Mouse (Mus musculus): ENCODE measurements at regions not wholly inside any gene's neighbourhood (a gene's known extent, or its start where the extent isn't known, plus 50 kb on each side); places are given as distances from the start of the nearest gene placed in this dataset.
A peak's percentile ranks its signal among the peaks of the same experiment; 100 is the strongest.

GRCm38 (mm10) chr10:70819951-70820350 lies 164.2 kb upstream of the Phyhipl start:
- intact Hi-C loops (cut with DNase I), result loop anchor here (10.0 kb wide), 1 partner anchor 395 kb away; no protein-coding TSS in a partner anchor

GRCm38 (mm10) chr10:70814354-70815131 lies 158.8 kb upstream of the Phyhipl start:
- intact Hi-C loops (cut with DNase I), result loop anchor here (5.0 to 10.0 kb wide), 4 partner anchors 217 to 492 kb away; no protein-coding TSS in a partner anchor

More at GRCm38 (mm10) chr10:70819951-70820350, 164.2 kb upstream of the Phyhipl start:
- DNase-seq, result no peak

GRCm38 (mm10) chr10:70809411-70809810 lies 153.6 kb upstream of the Phyhipl start:
- intact Hi-C loops (cut with DNase I), result no loop called here
- no peak for DNase-seq

More at GRCm38 (mm10) chr10:70814354-70815131, 158.8 kb upstream of the Phyhipl start:
- DNase-seq, result peak; percentile 27

GRCm38 (mm10) chr10:70806786-70807385 lies 151.1 kb upstream of the Phyhipl start:
- intact Hi-C loops (cut with DNase I), result no loop called here
- DNase-seq, result peak; percentile 33

- peak; percentile 34 for DNase-seq
- intact Hi-C loops (cut with DNase I), result no loop called here
These were observed 145.1 kb upstream of the Phyhipl start for GRCm38 (mm10) chr10:70800736-70801306.

- DNase-seq, result no peak
- intact Hi-C loops (cut with DNase I), result no loop called here
These were observed 144.1 kb upstream of the Phyhipl start for GRCm38 (mm10) chr10:70799906-70800305.

DNA sequence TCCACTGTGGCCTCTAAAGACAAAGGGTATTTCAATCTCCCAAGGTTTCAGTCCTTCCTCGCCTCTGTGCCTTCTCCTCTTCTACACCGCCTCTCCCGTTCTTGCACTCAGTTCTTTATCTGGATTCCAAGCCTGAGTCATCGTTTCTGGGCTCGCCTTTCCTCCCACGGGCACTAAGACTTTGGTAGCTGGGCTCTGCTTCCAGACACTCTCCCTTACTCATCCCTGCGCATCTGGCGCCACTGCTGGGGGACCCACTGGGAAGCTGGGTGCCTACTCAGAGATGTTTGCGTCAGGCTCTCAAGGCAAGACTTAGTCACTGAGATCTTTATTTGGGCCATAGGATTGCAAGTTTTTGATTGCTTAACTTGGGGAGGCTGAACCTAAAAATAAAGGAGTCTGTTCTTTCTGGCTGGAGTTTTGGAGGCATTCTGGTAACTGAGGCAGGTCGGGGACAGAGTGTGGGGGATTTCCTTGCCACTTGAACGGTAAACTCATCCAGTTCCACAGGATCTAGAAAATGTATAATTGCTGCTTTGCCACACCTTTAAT lies 143.5 kb upstream of the Phyhipl start:
- DNase-seq, result no peak
- intact Hi-C loops (cut with DNase I), result no loop called here

DNA sequence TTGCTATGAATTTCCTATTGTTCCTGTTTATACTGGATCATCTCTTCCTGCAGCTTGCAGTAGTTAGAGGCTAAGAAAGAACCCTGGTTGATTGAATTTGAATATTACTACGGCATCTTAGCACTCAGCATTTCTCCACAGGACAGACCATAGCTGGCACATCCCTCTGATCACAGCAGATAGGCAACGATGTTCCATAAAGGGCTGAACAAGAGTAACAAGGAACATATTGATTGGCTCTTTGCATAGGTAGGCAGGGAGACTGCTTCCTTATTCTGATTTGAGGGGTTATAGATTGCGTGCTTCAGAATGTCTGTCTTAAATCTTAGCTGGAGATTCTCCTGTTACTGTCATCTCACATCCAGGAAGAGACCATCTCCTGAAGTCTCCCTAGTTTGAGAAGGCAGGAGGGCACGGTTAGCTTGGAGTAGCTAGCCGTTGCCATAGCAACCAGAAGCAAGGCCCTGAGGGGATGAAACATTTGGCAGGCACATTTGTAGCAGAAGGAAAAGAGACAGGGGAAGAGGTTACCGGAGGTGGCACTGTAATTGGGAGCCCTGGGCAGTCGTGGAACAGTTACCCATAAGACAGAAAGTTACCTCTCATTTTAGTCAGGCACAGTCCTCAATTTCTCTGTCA lies 133.2 kb upstream of the Phyhipl start:
- intact Hi-C loops (cut with DNase I), result no loop called here

GRCm38 (mm10) chr10:70781036-70781435 lies 125.3 kb upstream of the Phyhipl start:
- intact Hi-C loops (cut with DNase I), result no loop called here
- DNase-seq, result no peak

More for the DNA sequence above, 133.2 kb upstream of the Phyhipl start:
- peak; percentile 79 for DNase-seq

DNA sequence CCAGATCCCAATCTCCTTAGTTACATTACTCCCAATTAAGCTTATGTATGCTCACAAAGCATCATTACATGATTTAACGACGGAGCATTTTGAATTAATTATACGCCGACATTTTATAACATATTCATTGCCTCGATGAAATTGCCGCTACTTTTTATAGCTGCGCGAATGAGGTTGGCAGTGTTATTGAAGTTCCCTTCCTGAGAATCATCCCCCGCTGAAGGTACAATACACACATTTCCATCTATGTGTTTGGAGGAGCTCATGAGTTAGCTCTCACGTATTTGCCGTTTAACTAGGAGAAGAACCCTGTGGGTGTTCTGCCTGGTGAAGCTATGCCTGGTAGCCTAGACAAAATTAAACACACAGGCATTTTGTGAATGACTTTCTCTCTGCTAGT lies 122.8 kb upstream of the Phyhipl start:
- intact Hi-C loops (cut with DNase I), result no loop called here
- DNase-seq, result no peak

GRCm38 (mm10) chr10:70774571-70774970 lies 118.8 kb upstream of the Phyhipl start:
- intact Hi-C loops (cut with DNase I), result no loop called here

DNA sequence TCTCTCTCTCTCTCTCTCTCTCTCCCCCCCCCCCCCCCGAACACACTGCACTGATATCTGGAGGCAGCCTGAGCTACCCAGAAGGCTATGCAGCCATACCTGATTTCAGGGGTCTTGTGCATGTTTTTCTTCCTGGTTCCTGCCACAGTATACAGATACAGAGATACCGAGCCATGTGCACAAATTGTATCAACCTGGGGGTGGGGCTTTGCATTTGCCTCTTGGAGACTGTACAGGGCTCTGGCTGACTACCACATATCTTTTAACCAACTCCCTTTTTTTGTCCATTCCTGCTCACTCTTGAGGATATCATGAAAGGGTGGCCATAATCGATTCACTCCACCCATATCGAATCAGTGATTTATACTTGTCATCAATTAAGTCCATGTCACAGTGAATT lies 118.4 kb upstream of the Phyhipl start:
- intact Hi-C loops (cut with DNase I), result no loop called here

More at GRCm38 (mm10) chr10:70774571-70774970, 118.8 kb upstream of the Phyhipl start:
- DNase-seq, result no peak

DNA sequence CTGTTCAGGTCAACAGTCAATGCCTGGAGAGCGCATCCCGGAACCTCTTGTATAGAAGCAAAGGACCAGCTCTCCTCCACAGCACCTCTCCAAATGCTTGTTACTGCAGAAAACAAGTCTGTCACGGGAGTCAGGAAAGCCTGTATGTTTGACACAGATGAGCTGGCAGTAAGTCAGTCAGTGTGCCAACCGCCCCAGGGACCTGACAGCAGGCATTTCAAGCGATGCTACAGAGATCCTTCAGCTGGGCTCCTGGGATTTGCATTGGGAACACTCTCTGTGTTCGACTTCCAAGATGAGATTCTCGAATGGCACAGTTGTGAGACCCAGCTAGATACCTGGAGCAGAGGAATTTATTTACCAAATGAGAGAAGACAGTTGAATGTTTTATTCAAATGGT lies 111.7 kb upstream of the Phyhipl start:
- intact Hi-C loops (cut with DNase I), result no loop called here
- peak; percentile 30 for DNase-seq

More for the DNA sequence above, 118.4 kb upstream of the Phyhipl start:
- DNase-seq, result no peak

- intact Hi-C loops (cut with DNase I), result no loop called here
- no peak for DNase-seq
These were observed 111.1 kb upstream of the Phyhipl start for GRCm38 (mm10) chr10:70766869-70767268.

- DNase-seq, result no peak
- intact Hi-C loops (cut with DNase I), result no loop called here
These were observed 110.7 kb upstream of the Phyhipl start for GRCm38 (mm10) chr10:70766450-70766849.

DNA sequence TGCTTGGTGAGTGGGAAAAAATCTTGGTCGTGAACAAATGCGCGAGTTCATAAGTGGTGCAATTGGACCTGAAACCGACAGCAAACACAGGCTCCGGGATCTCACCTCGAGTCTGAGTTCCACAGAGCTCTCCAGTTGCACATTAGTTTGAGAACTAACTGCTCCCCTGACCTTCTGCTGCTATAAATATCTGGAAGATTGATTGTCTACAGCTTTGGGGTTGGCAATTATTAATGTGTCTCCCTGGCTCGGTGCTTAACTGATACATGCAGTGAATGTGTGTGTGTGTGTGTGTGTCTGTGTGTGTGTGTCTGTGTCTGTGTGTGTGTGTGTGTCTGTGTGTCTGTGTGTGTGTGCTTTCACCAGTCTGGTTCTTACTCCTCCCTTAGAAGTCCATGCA lies 107.4 kb upstream of the Phyhipl start:
- DNase-seq, result no peak
- intact Hi-C loops (cut with DNase I), result no loop called here

DNA sequence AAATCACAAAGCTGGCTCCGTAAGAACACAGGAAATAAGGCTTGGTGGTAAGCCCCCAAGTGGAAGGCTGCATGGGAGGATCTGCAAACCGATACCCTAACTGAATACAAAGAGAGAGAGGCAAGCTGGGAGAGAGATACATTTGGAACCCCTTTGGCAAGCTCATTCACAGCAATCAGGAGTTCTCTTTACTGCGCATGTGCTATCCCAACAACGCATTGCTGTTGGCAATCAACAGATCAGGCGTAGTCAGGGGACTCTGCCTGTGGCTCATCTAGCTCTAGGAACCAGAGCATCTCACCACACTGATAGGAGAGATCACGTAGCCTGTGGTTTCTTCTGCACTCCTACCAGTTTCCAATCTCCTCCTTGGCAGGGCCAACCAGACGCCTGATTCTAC lies 103.9 kb upstream of the Phyhipl start:
- intact Hi-C loops (cut with DNase I), result no loop called here
- no peak for DNase-seq

GRCm38 (mm10) chr10:70751771-70752170 lies 96.0 kb upstream of the Phyhipl start:
- no peak for DNase-seq
- intact Hi-C loops (cut with DNase I), result no loop called here

DNA sequence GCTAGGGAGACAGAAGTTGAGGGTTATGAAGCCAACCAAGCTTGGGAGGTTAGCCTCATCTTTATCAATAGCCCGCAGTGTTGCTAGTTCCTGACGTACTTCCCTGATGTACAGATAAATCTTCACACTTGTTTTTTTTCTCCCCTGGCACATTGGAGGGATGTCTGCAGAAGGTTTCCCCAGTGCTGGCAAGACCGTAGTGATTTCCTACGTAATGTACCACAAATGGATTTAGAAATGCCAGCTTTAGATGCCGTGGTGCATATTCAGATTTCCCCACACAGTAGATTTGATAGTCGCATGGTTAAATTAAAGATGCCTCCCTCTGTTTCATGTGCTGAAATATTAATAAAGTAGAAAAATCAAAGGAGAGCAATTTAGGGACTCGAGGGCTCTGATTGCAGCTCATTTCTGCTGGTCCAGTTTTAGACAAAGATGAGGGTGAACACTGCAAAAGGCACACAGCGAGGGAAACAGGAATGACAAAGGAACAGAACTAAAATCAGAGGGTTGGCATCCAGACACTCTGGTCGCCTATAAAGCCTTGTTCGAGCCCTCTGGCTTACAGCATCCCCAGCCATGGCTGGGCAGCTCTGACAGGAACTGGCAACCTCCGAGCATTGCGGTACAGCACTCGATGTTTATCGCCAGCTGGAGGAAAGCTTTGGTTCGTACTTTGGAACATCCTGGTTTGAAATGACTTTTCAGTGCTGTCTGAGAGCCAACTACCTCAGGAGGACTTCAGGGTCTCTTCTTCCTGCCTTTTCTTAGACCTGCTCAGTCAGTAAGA lies 94.8 kb upstream of the Phyhipl start:
- DNase-seq, result no peak
- intact Hi-C loops (cut with DNase I), result no loop called here

- no peak for DNase-seq
- intact Hi-C loops (cut with DNase I), result no loop called here
These were observed 90.8 kb upstream of the Phyhipl start for GRCm38 (mm10) chr10:70746612-70747011.

All from left cerebral cortex, postnatal 4 days (tissue).